Mouse (Mus musculus) spleen, adult 10 weeks (tissue): Measurements from ENCODE around the gene Zfp820. TPM values are rescaled to one million over a fixed set of nuclear protein-coding genes. Genes with fewer than 3 reads are reported as not detected.

Experiments
- polyA plus RNA-seq: library from polyadenylated mRNA; stranded (reverse); fragments of 350-450 nt; fragmentation: Illumina TruSeq; extraction: RNeasy Lipid Tissue Mini Kit (QIAGEN cat#74804); gene quantifications from one replicate; pipeline ENCODE4 v1.2.3, GENCODE M21; 2015; ENCODE audit warnings: low replicate concordance; ENCODE audit not compliant: insufficient read depth

The Zfp820 gene
- 1.5 TPM for polyA plus RNA-seq

DNA sequence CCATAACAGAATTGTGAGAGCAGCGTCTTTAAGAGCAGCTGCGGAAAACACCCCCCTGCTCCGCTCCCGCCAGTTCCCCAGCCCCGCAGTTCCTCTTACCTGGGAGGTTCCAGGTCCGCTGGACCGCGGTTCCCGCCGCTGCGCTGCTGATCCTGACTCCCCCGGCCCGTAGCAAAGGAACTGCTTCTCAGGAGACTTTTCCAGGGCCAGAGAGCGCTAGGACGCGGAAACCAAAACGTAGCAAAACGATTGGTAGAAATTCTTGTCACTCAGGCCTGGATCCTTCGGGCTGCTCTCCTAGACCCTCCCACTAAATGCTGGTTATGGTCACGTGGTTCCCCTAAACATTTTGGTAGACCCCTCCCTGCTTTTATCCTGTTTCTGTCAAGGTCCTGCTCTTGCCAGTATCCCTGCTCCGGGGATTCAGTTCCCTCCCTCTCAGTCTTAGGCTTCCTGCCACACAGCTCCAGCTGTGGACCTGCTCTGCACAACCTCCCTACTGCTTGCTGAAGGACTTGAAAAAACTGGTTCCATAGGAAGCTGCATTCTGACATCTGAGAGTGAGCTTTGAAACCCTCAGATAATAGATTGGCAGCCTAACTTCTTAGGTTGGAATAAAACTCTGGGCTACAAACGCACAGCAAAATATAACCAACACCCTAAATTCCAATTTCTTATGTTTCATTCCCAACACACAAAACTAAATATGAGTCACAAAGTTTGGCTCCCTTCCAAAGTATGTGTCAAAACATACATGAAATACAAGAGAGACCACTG is at the start of gene Zfp820:
Zfp820 (minus strand) TSS at position 228 of the 777 bp plus-strand sequence.

Other genes with a start within 250 kb of the Zfp820 start
- gene Zfp983, start 195.1 kb downstream of the Zfp820 start, polyA plus RNA-seq = 20.8 TPM
- gene Gm10226, start 153.9 kb downstream of the Zfp820 start, polyA plus RNA-seq = 12.1 TPM
- gene Zfp760, start 138.0 kb downstream of the Zfp820 start, polyA plus RNA-seq = 20.2 TPM
- gene Zfp229, start 115.0 kb downstream of the Zfp820 start, polyA plus RNA-seq = 4.5 TPM
- 9.6 TPM for gene Zfp995, start 64.2 kb upstream of the Zfp820 start, polyA plus RNA-seq
- 33.5 TPM for gene Zfp942, start 116.7 kb upstream of the Zfp820 start, polyA plus RNA-seq
- 58.8 TPM for gene Zfp943, start 116.8 kb upstream of the Zfp820 start, polyA plus RNA-seq